Mouse (Mus musculus) megakaryocyte progenitor cell, adult 5-6 weeks (primary cell): ENCODE data around the gene Bysl. TPM values are rescaled to one million over a fixed set of nuclear protein-coding genes. Genes with fewer than 3 reads are reported as not detected.
"Not testable (repeated sequence)": the region's sequence is repeated elsewhere in the genome, so short reads cannot be mapped to it uniquely, and the experiment has no call there.

Experiments used
- ATAC-seq: replicated peaks from 2 replicates; pipeline ENCODE4 v1.8.0; 2016; ENCODE audit warnings: mild to moderate bottlenecking, moderate TSS enrichment, inconsistent platforms; ENCODE audit not compliant: poor library complexity
- total RNA-seq, 2 experiments: library from RNA; stranded (forward) in 1 of 2; stranded (reverse) in 1 of 2; fragments of 157-497, 149-512 nt in 1 of 2; fragments of 200-1000 nt in 1 of 2; gene quantifications; 2 replicates each; pipeline versions ENCODE4 v1.2.3 to v1.2.4; 2015 to 2017

Bysl gene
- total RNA-seq (2015) (9.8 and 11.6 TPM in 2 replicates), total RNA-seq (2017) (15.4 and 16.0 TPM in 2 replicates)

DNA sequence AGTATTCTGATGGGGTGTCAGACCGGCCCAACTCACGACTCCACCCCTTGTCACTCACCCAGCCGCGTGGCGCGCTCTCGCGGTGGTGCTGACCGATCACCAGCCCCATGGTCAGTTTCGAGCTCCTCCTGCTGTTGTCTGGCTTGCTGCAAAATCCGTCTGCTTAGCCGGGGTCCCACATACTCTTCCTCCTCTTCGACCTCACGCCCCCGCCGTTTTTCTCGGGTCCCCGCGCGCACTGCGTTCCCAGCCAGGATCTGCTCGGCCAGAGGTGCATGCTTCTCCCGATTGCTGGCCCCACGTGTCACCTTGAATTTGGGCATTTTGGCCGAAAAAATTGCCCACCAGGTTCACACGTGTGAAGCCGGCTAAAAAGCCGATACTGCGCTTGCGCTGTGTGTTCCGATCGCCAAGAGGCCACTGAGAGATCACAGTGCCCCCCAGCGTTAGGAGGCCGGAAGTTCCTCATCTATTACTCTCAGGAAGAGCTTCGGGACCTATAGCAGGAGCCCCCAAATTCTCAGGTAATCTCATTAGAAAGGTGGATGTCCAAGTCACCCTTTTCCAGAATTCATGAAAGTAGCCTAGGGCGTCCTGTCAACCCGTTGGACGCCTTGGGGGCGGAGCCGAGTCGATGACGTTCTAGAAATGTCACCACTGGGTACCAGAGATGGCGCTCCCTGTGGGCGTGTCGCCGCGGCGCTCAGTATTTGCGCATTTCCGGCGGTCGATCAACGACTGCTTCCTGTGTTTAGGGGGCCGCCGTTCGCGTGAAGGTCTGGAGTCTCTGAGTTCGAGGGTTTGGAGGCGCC is at the start of gene Bysl, which contains the start of the genes Med20 and Gm20517:
TSS of gene Bysl (minus strand) at position 644 of the 812 bp plus-strand sequence.
TSS of gene Med20 (plus strand) at position 734 of the 812 bp plus-strand sequence.
TSS of gene Gm20517 (plus strand) at position 741 of the 812 bp plus-strand sequence.
- peak; percentile 91 for ATAC-seq

DNA sequence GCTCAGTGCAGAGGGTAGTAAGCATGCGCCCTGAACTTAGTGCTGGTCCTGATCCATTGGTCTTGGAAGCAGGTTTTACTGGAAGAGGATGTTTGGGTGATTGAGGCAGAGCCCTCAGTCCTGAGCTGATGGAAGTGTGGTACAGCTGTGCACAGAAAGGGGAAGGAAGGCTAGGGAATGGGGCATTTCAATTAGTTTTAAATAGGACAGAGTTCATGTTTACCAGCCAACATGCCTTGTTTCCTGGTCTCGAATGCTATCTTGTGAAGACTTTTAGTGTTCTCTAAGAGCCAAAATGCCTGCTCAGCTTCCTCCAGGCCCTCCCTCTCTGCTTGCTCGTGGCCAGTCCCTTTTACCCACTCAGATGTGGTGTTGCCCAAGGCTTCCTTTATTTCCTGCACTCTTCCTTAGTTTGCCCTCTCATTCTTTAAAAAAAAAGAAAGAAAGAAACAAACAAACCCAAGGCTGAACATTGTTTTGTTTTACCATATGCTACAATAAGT is 47.5 kb upstream of the Bysl start:
- ATAC-seq = no peak

DNA sequence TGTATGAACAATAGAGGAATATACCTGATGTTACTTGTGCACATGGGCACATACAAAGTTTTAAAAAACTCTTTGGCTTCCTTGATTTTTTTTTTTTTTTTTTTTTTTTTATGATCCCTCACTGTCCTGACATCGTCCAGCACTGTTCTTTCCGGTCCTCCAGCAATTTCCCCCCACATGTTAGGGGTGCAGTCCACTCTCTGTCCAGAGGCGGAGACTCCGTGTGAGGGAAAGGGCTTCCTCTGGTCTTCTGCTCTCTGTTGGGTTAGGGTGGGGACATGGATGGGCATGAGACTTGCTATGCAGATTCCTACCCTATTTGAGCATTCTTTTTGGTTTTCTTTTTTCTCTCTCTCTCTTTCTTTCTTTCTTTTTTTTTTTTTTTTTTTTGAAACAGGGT is 46.6 kb upstream of the Bysl start:
- ATAC-seq = no peak

DNA sequence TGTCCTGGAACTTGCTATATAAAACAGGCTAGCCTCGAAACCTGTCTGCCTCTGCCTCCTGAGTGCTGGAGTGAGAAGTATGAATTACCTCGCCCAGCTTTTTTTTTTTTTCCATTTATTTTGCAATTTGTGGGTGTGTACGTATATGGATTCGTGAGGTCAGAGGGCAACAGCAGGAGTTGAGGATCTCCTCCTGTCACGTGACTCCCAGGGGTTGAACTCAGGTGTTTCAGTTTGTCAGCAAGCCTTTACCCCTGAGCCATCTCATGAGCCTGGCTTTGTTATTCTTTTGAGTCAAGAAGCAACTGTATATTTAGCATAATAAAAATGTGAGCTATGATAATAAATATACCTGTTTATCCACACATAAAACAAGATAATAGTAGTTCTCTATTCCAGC is 44.4 kb upstream of the Bysl start:
- ATAC-seq = no peak

DNA sequence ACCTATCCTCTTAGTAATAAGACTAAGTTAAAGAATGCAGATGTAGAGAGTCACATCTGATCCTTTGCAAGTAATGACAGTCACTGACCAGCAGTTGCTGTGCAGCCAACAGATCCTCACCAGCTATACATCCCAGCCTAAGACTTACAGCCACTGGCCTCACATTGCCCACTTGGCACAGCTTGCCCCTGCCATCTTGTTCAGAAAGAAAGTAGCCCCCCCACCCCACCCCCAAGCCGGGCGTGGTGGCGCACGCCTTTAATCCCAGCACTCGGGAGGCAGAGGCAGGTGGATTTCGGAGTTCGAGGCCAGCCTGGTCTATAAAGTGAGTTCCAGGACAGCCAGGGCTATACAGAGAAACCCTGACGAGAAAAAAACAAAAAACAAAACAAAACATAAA is 43.1 kb upstream of the Bysl start:
- not testable (repeated sequence) for ATAC-seq

DNA sequence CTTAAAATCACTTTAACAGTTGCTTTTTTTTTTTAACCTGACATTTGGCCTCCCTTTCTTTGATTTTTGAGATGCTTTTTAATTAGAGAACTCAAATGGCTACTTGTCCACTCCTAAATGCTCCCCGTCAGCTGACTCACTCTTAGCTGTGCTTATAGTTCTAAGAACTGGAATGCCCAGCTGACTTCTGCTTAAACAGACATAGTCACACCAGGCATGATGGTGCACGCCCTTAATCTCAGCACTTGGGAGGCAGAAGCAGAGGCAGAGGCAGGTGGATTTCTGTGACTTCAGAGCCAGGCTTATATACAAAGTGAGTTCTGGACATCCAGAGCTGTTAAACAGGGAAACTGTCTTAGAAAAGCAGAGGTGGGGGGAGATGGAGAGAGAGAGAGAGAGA is 40.7 kb upstream of the Bysl start:
- ATAC-seq = no peak

DNA sequence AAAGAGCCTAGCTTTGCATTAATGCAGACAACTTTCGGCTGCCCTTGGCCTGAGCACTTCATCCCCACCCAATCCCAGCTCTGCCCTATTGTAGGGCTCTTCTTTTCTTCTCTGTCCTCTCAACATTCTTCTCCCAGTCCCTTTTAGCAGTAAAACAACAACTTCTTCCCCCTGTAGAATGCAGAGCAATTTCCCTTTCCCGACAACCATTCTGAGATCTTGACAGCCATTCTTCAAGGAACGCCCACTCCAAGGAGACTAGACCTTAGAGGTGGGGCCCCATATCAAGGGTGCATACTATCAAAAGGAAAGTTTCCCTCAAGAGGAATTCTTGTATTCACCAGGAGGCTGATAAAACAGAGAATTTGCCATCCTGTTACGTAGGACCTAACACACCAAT is 37.7 kb upstream of the Bysl start:
- no peak for ATAC-seq

DNA sequence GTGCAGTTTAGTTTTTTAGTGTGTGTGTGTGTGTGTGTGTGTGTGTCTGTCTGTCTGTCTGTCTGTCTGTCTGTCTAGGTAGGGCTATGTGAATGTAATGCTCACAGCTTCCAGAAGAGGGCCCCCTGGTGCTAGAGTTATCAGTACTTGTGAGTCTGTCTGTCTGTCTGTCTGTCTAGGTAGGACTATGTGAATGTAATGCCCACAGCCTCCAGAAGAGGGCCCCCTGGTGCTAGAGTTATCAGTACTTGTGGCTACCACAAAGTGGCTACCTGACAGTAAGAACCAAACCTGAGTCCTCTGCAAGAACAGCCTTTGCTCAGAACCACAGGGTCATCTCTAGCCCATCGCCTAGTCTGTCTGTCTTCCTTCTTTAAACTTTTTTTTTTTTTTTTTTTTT is 35.4 kb upstream of the Bysl start:
- peak; percentile 100 for ATAC-seq

DNA sequence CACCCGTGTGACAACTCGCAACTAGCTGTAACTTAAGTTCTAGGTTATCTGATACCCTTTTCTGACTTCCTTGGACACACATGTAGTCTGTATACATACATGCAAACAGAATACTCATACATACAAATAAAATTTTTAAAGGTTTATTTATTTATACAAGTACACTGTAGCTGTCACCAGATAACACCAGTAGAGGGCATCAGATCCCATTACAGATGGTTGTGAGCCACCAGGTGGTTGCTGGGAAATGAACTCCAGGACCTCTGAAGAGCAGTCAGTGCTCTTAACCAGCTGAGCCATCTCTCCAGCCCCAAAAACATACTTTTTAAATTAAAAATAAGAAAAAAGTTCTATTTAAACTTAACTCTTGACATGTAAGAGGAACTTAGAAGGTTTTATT is 31.7 kb upstream of the Bysl start:
- no peak for ATAC-seq

DNA sequence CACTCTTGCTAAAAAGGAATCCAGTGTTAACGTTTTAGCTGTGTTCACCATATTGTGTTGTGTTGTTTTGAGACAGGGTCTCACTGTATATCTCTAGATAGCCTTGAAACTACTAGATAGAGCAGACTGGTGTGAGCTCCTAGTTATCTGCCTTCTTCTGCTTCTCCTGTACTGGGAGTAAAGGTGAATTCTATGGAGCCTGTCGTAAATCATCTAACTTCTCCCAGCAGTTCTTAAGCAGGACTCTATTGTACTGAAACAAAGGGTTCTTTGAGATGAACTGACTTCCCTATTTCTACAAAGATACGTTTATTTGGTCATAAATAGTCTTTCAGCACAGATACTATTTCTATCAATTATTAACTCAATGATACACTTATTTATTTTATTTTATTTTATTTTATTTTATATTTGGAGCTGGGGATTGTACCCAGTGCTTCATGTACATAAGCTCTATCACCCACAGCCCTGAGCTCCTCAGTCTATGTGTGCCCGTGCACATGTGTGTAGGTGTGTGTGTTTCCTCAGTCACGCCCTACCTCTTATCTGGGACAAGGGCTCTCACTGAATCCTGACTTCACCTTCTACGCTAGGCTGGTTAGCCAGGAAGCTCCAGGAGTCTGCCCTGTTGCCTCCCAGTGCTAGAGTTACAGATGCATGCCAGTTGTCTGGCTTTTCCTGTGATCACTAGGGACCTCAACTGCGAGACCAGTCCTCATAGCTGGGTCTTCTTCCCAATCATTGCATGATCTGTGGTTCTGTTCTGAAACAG is 22.9 kb upstream of the Bysl start:
- no peak for ATAC-seq

DNA sequence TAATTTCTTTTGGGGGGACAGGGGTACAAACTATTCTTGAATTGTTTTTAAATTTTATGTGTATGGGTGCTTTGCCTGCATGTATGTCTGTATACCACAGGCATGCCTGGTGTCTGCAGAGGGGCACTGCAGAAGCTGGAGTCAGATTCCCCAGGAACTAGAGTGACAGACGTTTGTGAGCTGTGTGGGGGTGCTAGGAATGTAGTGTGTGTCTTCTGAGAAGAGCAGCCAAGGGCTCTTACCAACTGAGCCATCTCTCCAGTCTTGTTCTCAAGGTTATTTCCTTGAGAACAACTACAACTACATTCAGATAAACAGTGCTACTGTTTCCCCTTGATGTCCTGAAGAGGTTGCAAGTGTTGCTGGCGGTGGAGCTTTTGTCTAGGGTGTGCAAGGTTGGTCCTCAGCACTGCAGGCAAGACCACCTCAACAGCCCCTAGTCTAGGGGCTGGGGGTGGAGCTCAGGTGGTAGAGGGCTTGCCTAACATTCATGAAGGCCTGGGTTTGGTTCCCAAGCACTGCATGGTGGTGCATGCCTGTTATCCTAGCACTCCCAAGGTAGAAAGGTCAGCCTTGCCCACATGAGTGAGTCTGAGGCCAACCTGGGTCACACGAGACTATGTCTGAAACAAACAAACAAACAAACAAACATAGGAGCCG is 21.0 kb upstream of the Bysl start:
- ATAC-seq = no peak

DNA sequence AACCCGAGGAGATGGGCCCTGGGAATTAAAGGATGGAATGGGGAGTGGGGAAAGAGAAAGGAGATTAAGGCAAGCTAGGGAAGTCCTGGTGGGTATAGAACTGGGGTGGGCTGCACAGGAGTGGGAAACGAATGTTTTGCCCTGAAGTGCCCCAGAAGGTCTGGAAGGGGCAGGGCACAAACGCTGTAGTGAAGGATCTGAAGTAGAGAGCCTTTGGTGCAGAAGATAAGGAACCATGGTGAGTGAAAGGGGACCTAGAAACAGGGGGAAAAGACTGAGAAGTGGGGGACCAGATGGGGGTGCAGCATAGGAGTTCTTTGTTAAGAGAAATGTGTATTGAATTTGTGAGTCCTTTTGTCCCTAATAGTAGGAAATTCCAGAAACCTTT is 19.4 kb upstream of the Bysl start, which contains the start of gene Usp49:
TSS of gene Usp49 (plus strand) at position 13 of the 388 bp plus-strand sequence.
- ATAC-seq = no peak

DNA sequence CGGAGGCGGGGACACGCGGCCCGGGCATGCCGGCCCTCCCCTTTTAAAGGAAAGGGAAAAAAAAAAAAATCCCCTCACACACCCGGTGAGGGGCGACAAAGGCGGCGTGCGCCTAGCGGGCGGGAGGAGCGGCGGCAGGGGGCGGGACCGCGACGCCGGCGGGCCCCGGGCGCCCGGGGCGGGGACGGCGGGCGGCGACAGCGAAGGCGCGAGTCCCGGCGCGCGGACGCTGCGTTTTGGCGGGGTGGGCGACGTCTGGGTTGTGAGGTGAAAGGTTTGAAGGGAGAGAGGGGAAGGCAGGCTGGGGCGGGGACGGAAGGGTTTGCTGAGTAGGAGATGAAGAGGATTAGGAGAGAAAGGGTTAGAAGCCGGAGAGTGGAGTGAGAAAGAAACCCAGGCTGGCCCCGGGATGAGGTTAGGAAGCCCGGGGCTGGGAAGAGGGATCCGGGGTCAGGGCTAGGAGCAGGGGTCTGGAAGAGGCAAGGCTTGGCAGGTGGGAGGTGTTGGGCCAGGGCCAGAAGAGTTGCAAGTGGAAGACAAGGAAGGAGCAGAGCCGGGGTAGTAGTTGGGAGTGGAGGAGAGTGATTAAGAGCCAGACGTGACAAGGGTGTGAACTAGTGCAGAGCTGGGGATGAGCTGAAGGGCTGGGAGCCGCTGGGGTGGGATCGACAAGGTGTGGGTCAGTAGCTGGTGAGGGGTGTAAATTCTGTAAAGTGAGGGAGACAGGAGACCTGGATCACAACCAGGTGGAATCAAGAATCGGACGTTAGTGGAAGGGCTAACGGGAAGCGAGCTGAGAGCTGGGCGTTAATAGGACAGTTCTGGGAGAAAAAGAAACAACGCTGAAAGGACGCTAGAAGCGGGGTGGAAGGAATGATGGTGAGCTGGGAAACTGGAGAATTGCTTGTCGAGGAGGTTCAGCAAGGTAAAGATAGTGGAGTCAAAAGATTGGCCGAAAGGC is 18.7 kb upstream of the Bysl start:
- peak; percentile 17 for ATAC-seq

DNA sequence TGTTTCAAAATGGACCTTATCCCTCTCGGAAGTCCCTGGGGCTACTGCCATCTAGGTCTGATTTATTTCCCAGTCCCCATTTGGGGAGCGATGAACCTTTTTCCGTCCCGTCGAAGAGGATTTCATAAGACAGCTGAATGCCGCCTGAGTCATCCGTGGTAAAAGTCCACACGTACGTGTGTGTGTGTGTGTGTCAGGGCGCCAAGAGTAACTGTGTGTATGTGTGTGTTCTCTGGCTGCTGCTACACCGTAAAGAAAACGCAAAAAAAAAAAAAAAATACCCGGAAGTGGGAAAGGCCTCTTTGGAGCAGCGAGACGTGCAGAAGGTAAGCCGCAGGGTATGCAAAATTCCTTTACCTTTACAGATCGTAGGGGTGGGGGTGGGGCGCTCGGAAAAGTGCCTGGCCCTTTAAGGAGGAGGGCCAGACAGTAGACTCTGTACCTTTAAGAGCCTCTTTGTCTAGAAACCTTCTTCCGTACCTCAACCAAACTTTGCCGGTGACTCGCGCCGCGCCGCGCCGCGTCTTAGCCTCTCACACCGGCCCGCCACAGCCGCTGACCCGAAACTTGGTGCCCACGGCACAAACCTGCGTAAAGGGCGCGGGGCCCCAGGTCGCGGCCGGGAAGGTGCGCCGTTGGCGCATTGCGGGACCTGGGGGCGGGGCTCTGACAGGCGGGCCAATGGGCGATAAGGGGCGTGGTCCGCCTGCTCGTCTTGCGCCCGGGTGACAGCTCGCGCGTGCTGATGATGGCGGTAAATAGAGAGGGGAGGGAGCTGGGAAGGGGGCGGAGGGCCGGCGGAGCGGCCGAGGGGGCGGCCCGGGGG is 17.8 kb upstream of the Bysl start:
- peak; percentile 91 for ATAC-seq

DNA sequence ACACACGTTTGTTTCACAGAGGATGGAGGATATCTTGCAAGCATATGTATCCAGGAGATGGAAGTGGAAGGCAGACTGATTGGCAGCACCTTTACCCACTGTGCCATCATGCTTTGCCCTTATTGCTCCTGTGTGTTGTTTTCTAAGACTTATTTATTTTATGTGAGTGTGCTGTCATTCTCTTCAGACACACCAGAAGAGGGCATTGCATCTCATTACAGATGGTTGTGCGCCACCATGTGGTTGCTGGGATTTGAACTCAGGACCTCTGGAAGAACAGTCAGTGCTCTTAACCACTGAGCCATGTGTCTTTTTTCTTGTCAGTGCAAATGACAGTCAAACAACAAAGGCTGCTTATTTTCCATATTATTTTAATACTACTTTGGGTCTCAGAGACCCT is 16.5 kb upstream of the Bysl start:
- no peak for ATAC-seq

DNA sequence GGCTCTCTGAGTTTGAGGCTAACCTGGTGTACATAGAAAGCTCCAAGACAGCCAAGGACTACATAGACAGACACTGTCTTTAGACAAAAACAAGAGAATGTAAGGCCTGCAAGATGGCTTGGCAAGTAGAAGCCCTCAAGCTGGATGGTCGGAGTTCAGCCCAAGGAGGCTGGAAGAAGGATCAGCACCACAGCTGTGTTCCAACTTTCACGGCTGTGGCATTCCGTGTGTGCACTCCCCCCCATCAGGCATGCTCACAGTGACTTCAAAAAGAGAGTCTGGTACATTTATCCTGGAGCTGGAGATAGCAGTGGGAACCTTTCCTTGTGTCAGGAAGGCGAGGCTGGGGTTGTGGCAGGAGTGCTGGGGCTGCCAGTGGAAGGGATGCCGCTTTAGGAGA is 14.7 kb upstream of the Bysl start:
- no peak for ATAC-seq

DNA sequence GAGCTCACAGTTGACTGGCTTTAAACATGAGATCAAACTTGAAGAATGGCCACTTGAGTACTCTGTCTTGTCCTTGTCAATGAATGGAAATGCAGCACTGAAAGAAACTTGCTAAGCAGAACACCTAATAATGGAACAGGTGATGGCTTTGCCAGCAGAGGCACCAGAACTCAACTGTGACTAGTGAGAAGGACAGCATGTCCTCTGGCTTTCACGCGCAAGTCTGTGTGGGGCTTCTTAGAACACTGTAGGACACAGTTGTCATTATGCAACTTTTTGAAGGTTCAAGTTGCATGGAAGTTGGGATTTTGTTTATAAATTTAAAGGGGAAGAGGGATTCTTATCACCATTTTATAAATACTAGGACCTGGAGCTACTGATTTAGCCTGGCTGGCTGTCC is 13.8 kb upstream of the Bysl start:
- ATAC-seq = no peak

DNA sequence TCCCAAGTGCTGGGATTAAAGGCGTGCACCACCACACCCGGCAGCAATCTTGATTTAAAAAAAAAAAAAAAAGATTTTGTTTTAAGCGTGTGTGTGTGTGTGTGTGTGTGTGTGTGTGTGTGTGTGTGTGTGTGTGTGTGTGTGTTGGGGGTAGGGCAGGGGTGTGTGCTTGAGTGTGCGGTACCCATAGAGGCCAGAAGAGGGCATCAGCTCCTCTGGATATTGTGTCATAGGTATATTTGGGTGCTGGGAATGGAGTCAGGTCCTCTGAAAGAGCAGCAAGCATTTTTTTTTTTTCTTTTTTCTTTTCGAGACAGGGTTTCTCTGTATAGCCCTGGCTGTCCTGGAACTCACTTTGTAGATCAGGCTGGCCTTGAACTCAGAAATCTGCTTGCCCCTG is 13.3 kb upstream of the Bysl start:
- ATAC-seq = not testable (repeated sequence)

DNA sequence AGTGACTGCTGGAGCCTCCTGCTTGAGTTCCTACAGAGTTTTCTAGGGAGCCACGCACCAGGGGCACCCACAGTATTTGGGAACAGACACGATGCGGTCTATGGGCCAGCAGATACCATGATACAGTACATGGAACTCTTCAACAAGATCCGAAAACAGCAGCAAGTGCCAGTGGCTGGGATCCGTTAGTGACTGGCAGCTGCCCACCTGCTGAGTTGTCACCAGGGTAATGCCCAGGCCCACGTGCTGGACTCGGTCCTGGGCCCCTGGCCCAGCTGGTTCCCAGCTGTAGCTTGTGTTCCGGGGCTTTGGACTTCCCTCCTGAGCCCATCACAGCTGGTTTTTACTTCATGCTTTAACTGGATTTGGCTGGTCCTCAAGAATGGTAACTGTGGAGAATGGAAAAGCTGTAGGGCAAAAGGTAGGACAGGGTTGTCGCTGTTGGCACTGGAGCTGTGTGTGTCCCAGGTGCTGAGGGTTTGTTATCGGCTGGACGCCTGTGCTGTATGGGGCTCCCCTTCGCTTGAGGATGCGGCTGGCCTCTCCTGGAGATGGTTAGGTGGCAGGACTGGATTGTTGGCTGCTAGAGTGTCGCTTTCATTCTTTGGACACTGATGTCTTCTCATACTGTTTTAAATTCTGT is 11.7 kb upstream of the Bysl start:
- ATAC-seq = no peak
